1 mouse cellular context compared by ENCODE assay signal in genomic region chr5:31154152-31154553, GRCm38 (mm10).
A peak's percentile ranks its signal among the peaks of the same experiment; 100 is the strongest.
TF ChIP-seq lines count a peak whose summit lies in the region.

TSS of gene Mpv17 (minus strand) at chr5:31154251.

TF ChIP-seq in CH12.LX, 34 proteins besides CTCF, POLR2A, EP300 and RAD21 (continued from another document):
- TF ChIP-seq MEF2A (IDR thresholded peaks at IDR 0.05; ENCODE audit: borderline replicate concordance, low read depth, low read length) (no peak), SMC3 (IDR thresholded peaks at IDR 0.05; ENCODE audit: low read depth, low read length) (no peak), JUND (conservative IDR thresholded peaks at IDR 0.05; ENCODE audit: low read depth, low read length) (no peak), NELFE (IDR thresholded peaks at IDR 0.05; ENCODE audit: low read depth, low read length) (peak; percentile 78), ETS1 (conservative IDR thresholded peaks at IDR 0.05; ENCODE audit: low read depth, low read length) (no peak; the same call in 1 of the 2 replicates), USF2 (conservative IDR thresholded peaks at IDR 0.05; ENCODE audit: low read depth, low read length) (peak; percentile 93), HCFC1 (IDR thresholded peaks at IDR 0.05; ENCODE audit: low read depth, low read length) (peak; percentile 80), RCOR1 (conservative IDR thresholded peaks at IDR 0.05; ENCODE audit: low read depth, low read length) (no peak), UBTF (IDR thresholded peaks at IDR 0.05; ENCODE audit: low read depth, low read length) (no peak), PAX5 (IDR thresholded peaks at IDR 0.05; ENCODE audit: low read length) (no peak), CHD2 (IDR thresholded peaks at IDR 0.05; ENCODE audit: low read length) (peak; percentile 36; the same call in 1 of the 2 replicates), ZMIZ1 (IDR thresholded peaks at IDR 0.05; ENCODE audit: low read depth, low read length) (peak; percentile 66; the same call in 1 of the 2 replicates), ZNF384 (IDR thresholded peaks at IDR 0.05; ENCODE audit: low read depth, low read length) (no peak), MXI1 (IDR thresholded peaks at IDR 0.05; ENCODE audit: low read depth, low read length) (peak; percentile 59), GABPA (IDR thresholded peaks at IDR 0.05; ENCODE audit: insufficient replicate concordance, low read depth, low read length) (no peak), JUN (IDR thresholded peaks at IDR 0.05; ENCODE audit: insufficient read depth, low read depth, low read length) (no peak), TCF12 (IDR thresholded peaks at IDR 0.05; ENCODE audit: low read depth, low read length) (peak; percentile 60; the same call in 1 of the 2 replicates), MAFK (IDR thresholded peaks at IDR 0.05; ENCODE audit: insufficient replicate concordance, low read length) (no peak), ZKSCAN1 (IDR thresholded peaks at IDR 0.05; ENCODE audit: borderline replicate concordance, low read depth, low read length) (no peak)
